Mouse (Mus musculus) CH12.LX (cell line): ENCODE data around the gene Ifitm5. TPM values are rescaled to one million over a fixed set of nuclear protein-coding genes. Genes with fewer than 3 reads are reported as not detected.

Experiments
- DNase-seq: peaks from one replicate; pipeline ENCODE4 v3.0.0-alpha.2; 2013; ENCODE audit errors: extremely low read depth
- H3K27ac ChIP-seq: 2 replicates; pipeline ENCODE4 v1.5.1; 2012; ENCODE audit warnings: low read depth, mild to moderate bottlenecking, control low read depth, moderate library complexity; ENCODE audit not compliant: insufficient read depth
- H3K27me3 ChIP-seq: replicated peaks from 2 replicates; pipeline ENCODE3; 2012; ENCODE audit warnings: inconsistent platforms
- H3K36me3 ChIP-seq, 2 experiments: replicated peaks in 1 of 2; 2 replicates each; pipeline versions ENCODE3 to v1.6.1; 2012; ENCODE audit warnings: inconsistent platforms in 1 of 2, low read length in 1 of 2, mild to moderate bottlenecking in 1 of 2, mixed read lengths in 1 of 2, moderate library complexity in 1 of 2; ENCODE audit not compliant: control insufficient read depth in 1 of 2, insufficient read depth in 1 of 2
- H3K4me1 ChIP-seq, 2 experiments: 2 replicates each; pipeline ENCODE4 v1.6.1; 2012; ENCODE audit warnings: inconsistent platforms in 1 of 2, moderate library complexity in 1 of 2; ENCODE audit not compliant: insufficient read depth in 2 of 2, control insufficient read depth in 1 of 2
- H3K4me2 ChIP-seq: 2 replicates; pipeline ENCODE4 v1.6.1; 2012; ENCODE audit warnings: low read depth, mild to moderate bottlenecking, control low read depth; ENCODE audit not compliant: poor library complexity, insufficient read depth, severe bottlenecking
- H3K4me3 ChIP-seq, 3 experiments: fragments of 150-350 bp in 1 of 3; sonication (generic) in 1 of 3; replicated peaks in 1 of 3; 2 replicates each; pipeline versions ENCODE3 to v1.5.1; 2011 to 2012; ENCODE audit warnings: low read depth in 2 of 3, low read length in 2 of 3, mild to moderate bottlenecking in 2 of 3, moderate library complexity in 2 of 3, control low read depth in 1 of 3, improper control_type of control experiment in 1 of 3, inconsistent platforms in 1 of 3, mixed read lengths in 1 of 3; ENCODE audit not compliant: poor library complexity in 1 of 3
- H3K79me2 ChIP-seq: replicated peaks from 2 replicates; pipeline ENCODE4 v1.6.1; 2012; ENCODE audit warnings: mild to moderate bottlenecking, moderate library complexity; ENCODE audit not compliant: control insufficient read depth, poor library complexity, insufficient read depth, severe bottlenecking; ENCODE audit errors: extremely low read depth
- H3K9ac ChIP-seq: 2 replicates; pipeline ENCODE4 v1.6.1; 2012; ENCODE audit warnings: low read depth, mild to moderate bottlenecking, control low read depth, moderate library complexity; ENCODE audit not compliant: insufficient read depth
- H3K9me3 ChIP-seq: replicated peaks from 2 replicates; pipeline ENCODE3; 2012; ENCODE audit warnings: low read length, inconsistent platforms, mixed read lengths
- BHLHE40 ChIP-seq: IDR thresholded peaks from 2 replicates; pipeline ENCODE4 v1.6.1; 2011; ENCODE audit warnings: mild to moderate bottlenecking, low read depth, low read length, improper control_type of control experiment
- CTCF ChIP-seq, 2 experiments: IDR thresholded peaks in 1 of 2; conservative IDR thresholded peaks in 1 of 2; 2 replicates each; pipeline ENCODE4 v1.5.1; 2011 to 2012; ENCODE audit warnings: low read depth in 2 of 2, low read length in 2 of 2, improper control_type of control experiment in 1 of 2, inconsistent platforms in 1 of 2, mild to moderate bottlenecking in 1 of 2, moderate library complexity in 1 of 2
- E2F4 ChIP-seq: IDR thresholded peaks from 2 replicates; pipeline ENCODE4 v1.6.1; 2011; ENCODE audit warnings: low read depth, low read length, improper control_type of control experiment; ENCODE audit not compliant: insufficient replicate concordance
- ELF1 ChIP-seq: IDR thresholded peaks from 2 replicates; pipeline ENCODE4 v1.6.1; 2014; ENCODE audit warnings: low read depth, mild to moderate bottlenecking, inconsistent platforms, low read length, improper control_type of control experiment
- ETS1 ChIP-seq: conservative IDR thresholded peaks from 2 replicates; pipeline ENCODE4 v1.6.1; 2012; ENCODE audit warnings: low read depth, mild to moderate bottlenecking, inconsistent platforms, low read length, improper control_type of control experiment, moderate library complexity
- HCFC1 ChIP-seq: IDR thresholded peaks from 2 replicates; pipeline ENCODE4 v1.6.1; 2012; ENCODE audit warnings: low read depth, mild to moderate bottlenecking, inconsistent platforms, low read length, improper control_type of control experiment
- JUND ChIP-seq: conservative IDR thresholded peaks from 2 replicates; pipeline ENCODE4 v1.6.1; 2011; ENCODE audit warnings: low read depth, low read length, improper control_type of control experiment
- MAX ChIP-seq: IDR thresholded peaks from 2 replicates; pipeline ENCODE4 v1.6.1; 2011; ENCODE audit warnings: low read length, improper control_type of control experiment
- NELFE ChIP-seq: IDR thresholded peaks from 2 replicates; pipeline ENCODE4 v1.6.1; 2011; ENCODE audit warnings: low read depth, low read length, improper control_type of control experiment
- NRF1 ChIP-seq: IDR thresholded peaks from 2 replicates; pipeline ENCODE4 v1.6.1; 2014; ENCODE audit warnings: low read depth, mild to moderate bottlenecking, inconsistent platforms, low read length, improper control_type of control experiment, moderate library complexity
- PAX5 ChIP-seq: IDR thresholded peaks from 2 replicates; pipeline ENCODE4 v1.6.1; 2012; ENCODE audit warnings: low read length, inconsistent platforms, mixed read lengths
- POLR2AphosphoS2 ChIP-seq: IDR thresholded peaks from 2 replicates; pipeline ENCODE4 v1.6.1; 2011; ENCODE audit warnings: low read depth, low read length, improper control_type of control experiment
- RCOR1 ChIP-seq: conservative IDR thresholded peaks from 2 replicates; pipeline ENCODE4 v1.6.1; 2012; ENCODE audit warnings: low read depth, mild to moderate bottlenecking, inconsistent platforms, low read length, improper control_type of control experiment
- SIN3A ChIP-seq: IDR thresholded peaks from 2 replicates; pipeline ENCODE4 v1.6.1; 2012; ENCODE audit warnings: low read length, improper control_type of control experiment, inconsistent platforms
- SMC3 ChIP-seq: IDR thresholded peaks from 2 replicates; pipeline ENCODE4 v1.6.1; 2011; ENCODE audit warnings: low read depth, low read length, improper control_type of control experiment
- TBP ChIP-seq: conservative IDR thresholded peaks from 2 replicates; pipeline ENCODE4 v1.6.1; 2011; ENCODE audit warnings: low read depth, low read length, improper control_type of control experiment
- USF1 ChIP-seq: IDR thresholded peaks from 2 replicates; pipeline ENCODE4 v1.6.1; 2014; ENCODE audit warnings: low read depth, mild to moderate bottlenecking, inconsistent platforms, low read length, improper control_type of control experiment
- USF2 ChIP-seq: conservative IDR thresholded peaks from 2 replicates; pipeline ENCODE4 v1.6.1; 2011; ENCODE audit warnings: low read depth, low read length, improper control_type of control experiment
- ZC3H11A ChIP-seq: IDR thresholded peaks from 2 replicates; pipeline ENCODE4 v1.6.1; 2012; ENCODE audit warnings: low read depth, mild to moderate bottlenecking, inconsistent platforms, low read length, improper control_type of control experiment
- ZKSCAN1 ChIP-seq: IDR thresholded peaks from 2 replicates; pipeline ENCODE4 v1.6.1; 2012; ENCODE audit warnings: low read depth, inconsistent platforms, low read length, improper control_type of control experiment, borderline replicate concordance
- ZMIZ1 ChIP-seq: IDR thresholded peaks from 2 replicates; pipeline ENCODE4 v1.6.1; 2012; ENCODE audit warnings: low read depth, mild to moderate bottlenecking, inconsistent platforms, low read length, improper control_type of control experiment
- dilution Hi-C: fragments of 300-500 bp; cut with MboI; formaldehyde crosslinking; loops from 2 replicates; pipeline ENCODE4 v1.14.3; 2020; ENCODE audit warnings: low sequenced_read_pairs; ENCODE audit not compliant: extremely low pct_unique_long_range_greater_than_20kb, extremely low pct_ligation_motif_present
- in situ Hi-C: fragments of 300-500 bp; cut with MboI; formaldehyde crosslinking; loops from 3 replicates; pipeline ENCODE4 v1.14.3; 2019; ENCODE audit warnings: low sequenced_read_pairs, low pct_ligation_motif_present, low pct_unique_long_range_greater_than_20kb, mixed read lengths
- polyA plus RNA-seq: library from polyadenylated mRNA; unstranded; fragments of >175 nt; gene quantifications from 2 replicates; pipeline ENCODE4 v1.2.1, GENCODE M21; 2012; ENCODE audit warnings: low read depth; ENCODE audit not compliant: insufficient read length
- total RNA-seq, 2 experiments: library from RNA; depleted of rRNA; stranded (reverse); fragments of 300-350 nt in 1 of 2; fragments of >200 nt in 1 of 2; gene quantifications; 2 replicates each; pipeline ENCODE4 v1.2.3; 2012 to 2014

The Ifitm5 gene
- total and polyA plus RNA-seq, 3 experiments: 0.68 to 0.71 TPM; not detected in 1

- Histone ChIP-seq H3K4me2 (peak overlapping the region; percentile 48), H3K9me3 (no peaks in the 10 kb centered on the region), H3K27me3 (no peaks in the 10 kb centered on the region), H3K27ac (no peak overlapping the region), H3K9ac (no peak overlapping the region), H3K36me3 (peaks cover 8 to 47% of the 10 kb centered on the region in 2 experiments), H3K4me3 (peak overlapping the region; percentile 32 to 66 (median 46)), H3K79me2 (peaks cover 5% of the 10 kb centered on the region; the same call in 1 of the 2 replicates), H3K4me1 (peaks cover 3 to 51% of the 10 kb centered on the region in 2 experiments)
- dilution Hi-C loops: no loop called here
- in situ Hi-C loops: no loop called here
- TF ChIP-seq E2F4 (no peak), NELFE (no peak), ZMIZ1 (no peak), BHLHE40 (no peak), ZC3H11A (no peak), SIN3A (no peak), NRF1 (no peak), MAX (no peak), PAX5 (no peak), SMC3 (no peak), POLR2AphosphoS2 (no peak), ETS1 (no peak), ZKSCAN1 (no peak), CTCF (conservative IDR thresholded peaks at IDR 0.05 in 1 of 2, IDR thresholded peaks at IDR 0.05 in 1 of 2; ENCODE audit: low read depth in 2 of 2, low read length in 2 of 2) (no peak)
- DNase-seq: no peak
Observed at GRCm38 (mm10) chr7:140953800-140954732, 4.0 kb upstream of the Ifitm5 start.

GRCm38 (mm10) chr7:140953133-140953532 is 3.0 kb upstream of the Ifitm5 start:
- Histone ChIP-seq H3K4me3 (no peak overlapping the region), H3K9ac (no peak overlapping the region), H3K27ac (no peak overlapping the region), H3K4me2 (no peak overlapping the region), H3K27me3 (no peaks in the 10 kb centered on the region), H3K9me3 (no peaks in the 10 kb centered on the region), H3K79me2 (peaks cover 5% of the 10 kb centered on the region; the same call in 1 of the 2 replicates), H3K4me1 (peaks cover 3 to 55% of the 10 kb centered on the region in 2 experiments)
- in situ Hi-C loops (no loop called here), dilution Hi-C loops (no loop called here)
- DNase-seq: no peak
- TF ChIP-seq CTCF (conservative IDR thresholded peaks at IDR 0.05 in 1 of 2, IDR thresholded peaks at IDR 0.05 in 1 of 2; ENCODE audit: low read depth in 2 of 2, low read length in 2 of 2) (no peak), TBP (no peak), POLR2AphosphoS2 (no peak), SIN3A (no peak), JUND (no peak), USF1 (no peak), RCOR1 (no peak), HCFC1 (no peak), ELF1 (no peak), SMC3 (no peak), USF2 (no peak), ETS1 (no peak)
- TF ChIP-seq, all 38 proteins: peak for 0
- peaks cover 13 to 57% of the 10 kb centered on the region in 2 experiments for H3K36me3 ChIP-seq
